Mouse (Mus musculus) heart, embryonic 14.5 days (tissue): ENCODE measurements at regions not wholly inside any gene's neighbourhood (a gene's known extent, or its start where the extent isn't known, plus 50 kb on each side); places are given as distances from the start of the nearest gene placed in this dataset.

Experiments used
- ATAC-seq: fragments of 200-750 bp; cut with Nextera tagmentation; 2 replicates; pipeline ENCODE4 v1.8.0; 2017; ENCODE audit warnings: low read depth, moderate TSS enrichment; ENCODE audit not compliant: insufficient number of reproducible peaks, insufficient read depth, low FRiP score
- H3K27ac ChIP-seq, 2 experiments: fragments of 200-500 bp in 1 of 2; fragments of 300-500 bp in 1 of 2; sonication (generic) in 1 of 2; replicated peaks in 1 of 2; 2 replicates each; pipeline ENCODE4 v1.5.1; 2012 to 2014; ENCODE audit warnings: low read depth in 2 of 2, low read length in 2 of 2, control low read depth in 1 of 2, mild to moderate bottlenecking in 1 of 2, mixed read lengths in 1 of 2; ENCODE audit not compliant: control insufficient read depth in 1 of 2, insufficient read depth in 1 of 2
- H3K27me3 ChIP-seq: fragments of 300-500 bp; sonication (generic); 2 replicates; pipeline ENCODE4 v1.6.1; 2014; ENCODE audit warnings: mild to moderate bottlenecking, low read length, control low read depth; ENCODE audit not compliant: control insufficient read depth, insufficient read depth
- H3K36me3 ChIP-seq: fragments of 300-500 bp; sonication (generic); 2 replicates; pipeline ENCODE4 v1.6.1; 2014; ENCODE audit warnings: mild to moderate bottlenecking, control low read depth, low read length, mixed read lengths; ENCODE audit not compliant: control insufficient read depth, insufficient read depth
- H3K4me1 ChIP-seq, 2 experiments: fragments of 200-500 bp in 1 of 2; fragments of 300-500 bp in 1 of 2; sonication (generic) in 1 of 2; 2 replicates each; pipeline ENCODE4 v1.6.1; 2012 to 2014; ENCODE audit warnings: low read length in 2 of 2, control low read depth in 1 of 2, mixed read lengths in 1 of 2; ENCODE audit not compliant: control insufficient read depth in 2 of 2, insufficient read depth in 2 of 2
- H3K4me2 ChIP-seq: fragments of 300-500 bp; sonication (generic); 2 replicates; pipeline ENCODE4 v1.6.1; 2014; ENCODE audit warnings: mild to moderate bottlenecking, low read length
- H3K4me3 ChIP-seq, 2 experiments: fragments of 200-500 bp in 1 of 2; fragments of 300-500 bp in 1 of 2; sonication (generic) in 1 of 2; 2 replicates each; pipeline ENCODE4 v1.5.1; 2012 to 2014; ENCODE audit warnings: low read length in 2 of 2, mild to moderate bottlenecking in 2 of 2, control low read depth in 1 of 2, low read depth in 1 of 2, moderate library complexity in 1 of 2; ENCODE audit not compliant: control insufficient read depth in 1 of 2, insufficient read depth in 1 of 2
- H3K9ac ChIP-seq: fragments of 300-500 bp; sonication (generic); 2 replicates; pipeline ENCODE4 v1.6.1; 2014; ENCODE audit warnings: mild to moderate bottlenecking, low read length
- H3K9me3 ChIP-seq: fragments of 300-500 bp; sonication (generic); 2 replicates; pipeline ENCODE4 v1.6.1; 2016; ENCODE audit warnings: low read length, control low read depth; ENCODE audit not compliant: control insufficient read depth
- WGBS: fragments of 180-500 bp; shearing (Covaris S2); extraction: QIAGEN DNeasy Blood & Tissue Kit; methylation state at CpG from one replicate; pipeline ENCODE4 v1.1.7; 2014; 5-methylcytosine and 5-hydroxymethylcytosine counted together

DNA sequence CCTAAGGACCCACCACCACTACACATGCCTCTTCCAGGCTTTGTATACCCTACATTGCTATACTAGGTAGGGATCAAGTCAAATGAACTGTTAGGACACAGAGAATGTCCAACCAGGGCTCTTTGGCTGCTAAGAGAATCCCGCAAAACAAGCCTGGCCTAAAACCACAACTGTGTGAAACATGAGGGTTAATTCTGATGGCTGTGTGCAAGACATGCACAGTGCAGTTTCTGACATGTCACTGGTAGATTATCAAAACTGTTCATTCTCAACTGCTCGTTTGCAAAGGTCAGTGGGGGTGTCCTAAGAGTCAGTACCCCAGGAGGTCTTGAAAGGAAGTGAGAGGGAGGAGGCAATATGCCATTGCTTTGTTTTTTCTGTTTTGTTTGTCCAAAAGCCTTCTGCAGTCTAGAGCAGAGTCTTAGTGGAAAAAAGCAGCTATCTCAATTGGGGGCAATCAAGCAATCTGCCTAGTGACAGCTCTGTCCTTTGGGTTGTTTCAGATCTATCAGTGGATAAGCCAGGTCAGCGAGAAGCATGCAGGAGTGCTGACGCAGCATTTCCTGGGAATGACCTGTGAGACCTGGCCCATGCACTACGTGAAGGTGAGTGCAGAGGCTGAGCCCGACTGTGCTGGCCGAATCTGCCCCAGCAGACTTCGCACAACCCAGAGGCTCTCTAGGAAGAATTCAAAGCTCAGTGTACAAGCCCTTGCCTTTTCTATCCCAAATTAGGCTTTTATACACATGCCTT lies 151.3 kb upstream of the 4933402D24Rik start:
- Histone ChIP-seq H3K36me3 (no peaks in the 10 kb centered on the region), H3K9ac (no peak overlapping the region), H3K9me3 (no peaks in the 10 kb centered on the region), H3K4me1 (no peaks in the 10 kb centered on the region), H3K27ac (no peak overlapping the region), H3K4me3 (no peak overlapping the region), H3K27me3 (peaks cover 10% of the 10 kb centered on the region; the same call in 1 of the 2 replicates), H3K4me2 (no peak overlapping the region)
- ATAC-seq: no peak
- 55% methylated on average over 8 of the region's 8 CpGs for WGBS

DNA sequence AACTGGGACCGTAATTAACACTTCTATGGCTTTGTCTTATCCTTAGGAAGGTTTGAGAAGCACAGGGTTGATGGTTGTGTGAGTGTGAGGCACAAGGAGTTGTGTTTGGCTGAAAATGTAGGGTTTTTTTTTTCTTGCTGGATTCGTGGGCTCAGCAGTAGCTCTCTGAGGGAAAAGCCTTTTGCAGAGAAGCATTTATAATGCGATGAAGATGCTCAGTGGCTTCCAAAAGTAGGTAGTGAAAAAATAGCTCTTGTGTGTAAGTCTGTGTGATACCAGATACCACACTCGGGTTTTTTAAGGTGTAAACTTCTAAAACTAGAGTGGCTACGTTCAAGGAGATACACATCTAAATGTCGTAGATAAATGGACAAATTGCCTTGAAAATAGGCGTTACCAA lies 149.1 kb upstream of the 4933402D24Rik start:
- no peaks in the 10 kb centered on the region for H3K36me3 ChIP-seq
- no peak overlapping the region for H3K9ac ChIP-seq
- WGBS: 67% methylated on average over 7 of the region's 7 CpGs
- no peak overlapping the region for H3K4me2 ChIP-seq
- no peaks in the 10 kb centered on the region for H3K4me1 ChIP-seq
- 0 out of 2 replicates have a peak, but pooled peaks cover 4% of the 10 kb centered on the region for H3K27me3 ChIP-seq
- no peak for ATAC-seq
- no peak overlapping the region for H3K27ac ChIP-seq
- H3K4me3 ChIP-seq: no peak overlapping the region
- no peaks in the 10 kb centered on the region for H3K9me3 ChIP-seq

DNA sequence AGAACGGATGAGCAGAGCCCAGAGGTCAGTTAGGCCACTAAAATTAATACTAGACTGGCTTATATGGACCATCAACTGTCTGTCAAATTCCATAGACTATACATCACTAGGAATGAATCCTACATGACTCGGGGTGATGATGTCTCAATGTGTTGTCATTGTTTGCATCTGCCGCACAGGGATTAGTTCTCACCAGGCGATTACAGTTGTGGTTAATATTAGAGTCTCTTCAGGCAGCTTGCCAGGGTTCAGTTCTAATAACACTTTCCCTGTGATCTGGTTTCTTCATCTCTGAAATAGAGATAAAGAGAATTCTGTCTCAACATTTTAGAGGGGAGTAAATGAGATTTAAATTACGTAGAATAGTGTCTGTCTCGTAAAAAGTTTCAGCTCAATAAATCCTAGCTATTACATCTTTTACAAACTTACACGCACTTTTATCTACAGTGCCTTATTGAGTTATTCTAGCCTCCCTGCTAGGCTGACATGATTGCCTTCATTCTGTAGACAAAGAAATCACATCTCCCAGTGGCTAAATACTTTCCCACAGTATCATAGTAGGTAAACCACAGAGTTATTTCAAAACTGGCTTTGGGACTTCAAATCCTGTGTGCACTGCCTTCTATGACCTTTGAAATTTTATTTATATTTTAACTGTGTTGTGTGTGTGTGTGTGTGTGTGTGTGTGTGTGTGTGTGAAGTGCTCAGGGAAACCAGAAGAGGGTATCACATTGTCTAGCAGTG lies 148.0 kb upstream of the 4933402D24Rik start:
- H3K9me3 ChIP-seq: no peaks in the 10 kb centered on the region
- H3K4me3 ChIP-seq: no peak overlapping the region
- H3K4me1 ChIP-seq: no peaks in the 10 kb centered on the region
- WGBS: 78% methylated on average over 7 of the region's 7 CpGs
- H3K36me3 ChIP-seq: no peaks in the 10 kb centered on the region
- H3K4me2 ChIP-seq: no peak overlapping the region
- no peak for ATAC-seq
- H3K9ac ChIP-seq: no peak overlapping the region
- no peak overlapping the region for H3K27ac ChIP-seq
- 0 out of 2 replicates have a peak, but pooled peaks cover 4% of the 10 kb centered on the region for H3K27me3 ChIP-seq

DNA sequence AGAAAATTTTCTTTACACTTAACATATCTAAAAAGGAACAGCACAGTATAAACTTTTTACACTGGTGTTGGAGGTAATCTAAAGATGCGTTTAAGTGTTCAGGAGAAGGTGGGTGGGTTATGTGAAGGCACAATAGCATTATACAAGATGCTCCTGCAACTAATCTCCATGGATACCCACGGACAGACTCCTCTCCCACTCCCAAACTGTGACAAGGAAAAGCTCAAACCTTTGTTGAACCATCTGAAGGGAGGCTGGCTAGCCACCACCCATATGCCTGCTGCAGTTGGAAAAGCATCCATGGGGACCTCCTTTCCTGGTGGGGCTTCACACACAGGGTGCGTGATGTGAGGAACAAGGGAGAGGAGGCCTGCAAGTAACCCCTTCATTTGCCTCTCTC lies 141.7 kb upstream of the 4933402D24Rik start:
- Histone ChIP-seq H3K4me1 (no peaks in the 10 kb centered on the region), H3K27me3 (no peaks in the 10 kb centered on the region), H3K36me3 (no peaks in the 10 kb centered on the region), H3K9ac (no peak overlapping the region), H3K27ac (no peak overlapping the region), H3K9me3 (no peaks in the 10 kb centered on the region), H3K4me2 (no peak overlapping the region), H3K4me3 (no peak overlapping the region)
- ATAC-seq: no peak
- 79% methylated on average over 3 of the region's 3 CpGs for WGBS

DNA sequence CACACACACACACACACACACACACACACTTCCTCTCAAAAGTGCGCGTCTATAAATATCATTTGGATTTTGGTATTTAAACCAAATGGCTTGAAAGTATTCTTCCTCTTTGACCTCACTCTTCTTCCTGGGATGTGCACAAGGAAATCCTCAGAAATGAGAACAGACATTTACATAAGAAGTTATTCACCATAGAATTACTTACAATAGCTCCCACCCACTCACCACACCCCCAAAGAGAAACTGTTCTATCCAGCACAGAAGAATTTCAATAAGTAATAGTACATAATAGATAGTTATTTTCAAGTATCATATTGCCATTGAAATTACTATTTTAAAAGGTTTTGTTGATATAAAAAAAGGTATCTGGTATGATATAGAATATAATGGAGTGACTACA lies 140.1 kb upstream of the 4933402D24Rik start:
- ATAC-seq: no peak
- Histone ChIP-seq H3K9ac (no peak overlapping the region), H3K4me3 (no peak overlapping the region), H3K4me1 (no peaks in the 10 kb centered on the region), H3K36me3 (no peaks in the 10 kb centered on the region), H3K4me2 (no peak overlapping the region), H3K27me3 (no peaks in the 10 kb centered on the region), H3K27ac (no peak overlapping the region), H3K9me3 (no peaks in the 10 kb centered on the region)
- 83% methylated on average over 2 of the region's 2 CpGs for WGBS

DNA sequence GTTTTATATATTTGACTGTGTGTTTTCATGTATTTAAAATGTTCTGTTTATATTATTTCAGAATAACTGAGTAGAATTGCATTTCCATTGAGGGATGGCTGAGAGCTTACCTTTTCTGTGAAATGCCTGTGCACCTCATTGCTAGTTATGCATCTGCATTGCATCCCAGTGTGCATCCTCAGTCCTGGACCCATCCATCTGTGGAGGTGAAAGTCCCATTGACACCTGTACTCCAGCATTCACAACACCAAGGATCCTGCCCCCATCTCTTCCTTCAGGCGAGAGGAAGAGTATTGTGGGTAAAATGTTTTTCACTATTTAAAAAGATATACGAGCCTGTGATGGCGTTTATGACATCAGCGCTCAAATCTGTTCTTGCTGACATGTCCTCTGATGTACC lies 134.6 kb upstream of the 4933402D24Rik start:
- no peak overlapping the region for H3K4me3 ChIP-seq
- H3K36me3 ChIP-seq: no peaks in the 10 kb centered on the region
- H3K4me2 ChIP-seq: no peak overlapping the region
- H3K9me3 ChIP-seq: no peaks in the 10 kb centered on the region
- H3K9ac ChIP-seq: no peak overlapping the region
- H3K27ac ChIP-seq: no peak overlapping the region
- ATAC-seq: no peak
- no peaks in the 10 kb centered on the region for H3K27me3 ChIP-seq
- WGBS: 60% methylated on average over 4 of the region's 4 CpGs
- peaks cover 2 to 16% of the 10 kb centered on the region in 2 experiments for H3K4me1 ChIP-seq

DNA sequence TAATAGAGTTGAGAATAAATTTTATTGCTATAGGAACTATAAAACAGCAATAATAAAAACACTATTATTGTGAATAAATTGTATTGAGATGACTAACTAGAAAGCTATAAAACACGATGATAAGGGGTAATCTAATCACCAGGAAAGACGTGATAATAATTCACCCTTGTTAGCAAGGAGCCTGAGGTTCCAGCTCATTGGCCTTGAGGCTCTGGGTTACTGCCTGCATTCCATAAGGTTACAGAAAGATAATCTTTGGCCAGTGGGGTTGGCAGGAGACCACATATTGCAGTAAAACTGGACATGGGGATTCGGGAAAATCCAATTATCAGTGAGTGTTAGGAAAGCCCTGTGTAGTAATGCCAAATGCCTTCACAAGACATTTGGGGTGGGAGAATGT lies 134.1 kb upstream of the 4933402D24Rik start:
- Histone ChIP-seq H3K9me3 (no peaks in the 10 kb centered on the region), H3K4me1 (peaks cover 2 to 16% of the 10 kb centered on the region in 2 experiments), H3K36me3 (no peaks in the 10 kb centered on the region), H3K27ac (no peak overlapping the region), H3K4me3 (no peak overlapping the region), H3K9ac (no peak overlapping the region), H3K27me3 (no peaks in the 10 kb centered on the region), H3K4me2 (no peak overlapping the region)
- 37% methylated on average over 3 of the region's 3 CpGs for WGBS
- no peak for ATAC-seq
